Comparison of ENCODE assay signal across 19 mouse cellular contexts in the genomic region with DNA sequence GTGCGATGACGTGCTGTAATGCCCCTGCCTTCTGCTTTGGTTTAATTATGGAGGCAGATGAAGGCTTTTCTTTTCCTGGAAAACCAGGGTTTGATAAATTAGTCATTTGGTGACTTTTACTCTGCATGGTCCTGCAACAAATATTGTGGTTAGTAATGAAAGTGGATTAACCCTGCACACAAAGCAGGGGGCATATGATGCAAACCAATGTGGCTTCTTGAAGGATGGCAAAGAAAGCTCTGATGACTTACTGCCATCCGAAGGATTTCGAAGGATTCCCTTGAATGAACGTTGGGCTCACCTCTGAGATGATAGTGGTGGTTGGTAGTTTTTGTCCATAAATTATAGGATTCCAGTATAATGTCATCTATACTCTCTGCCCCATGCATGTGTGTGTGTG.
A peak's percentile ranks its signal among the peaks of the same experiment; 100 is the strongest.
DNase-seq lines count a peak whose midpoint lies in the region; ATAC-seq and TF ChIP-seq lines count a peak whose summit lies in the region.
"Had no signal": no experiment of that assay in that cellular context is flagged by ENCODE, and none has a peak within 500 bp of the region (broad histone marks: within the 10 kb centered on the region; RNA-seq: fewer than 3 reads in every experiment).

No protein-coding gene starts in this region.

- no peak overlapping the region for H3K27ac ChIP-seq in heart, embryonic 10.5 days

- peak; percentile 24 for DNase-seq in heart, adult 11 months
- DNase-seq in heart, embryonic 10.5 days (ENCODE audit: low spot score): no peak
- peak; percentile 86 for DNase-seq in Patski (ENCODE audit: low read depth, low spot score)
- DNase-seq in layer of hippocampus, adult 9-10 months (ENCODE audit: low spot score): no peak
- DNase-seq: adrenal gland, adult 2 months; adrenal gland, adult 8-10 months; adrenal gland, postnatal 10 days; adrenal gland, postnatal 14 days; adrenal gland, postnatal 25 days; adrenal gland, postnatal 36 days; B cell, adult 2 months; cerebellum, adult 11 months; cerebellum, adult 11-12 months; cerebellum, adult 18-20 months; cerebellum, adult 2 months had no signal

- POLR2A ChIA-PET in Patski (lab: Charles Lee): no interaction called here

- H3K9me3 ChIP-seq in heart, embryonic 10.5 days: no peaks in the 10 kb centered on the region

- H3K4me1 ChIP-seq in heart, embryonic 10.5 days: peaks cover 11% of the 10 kb centered on the region

- peak; percentile 59 for ATAC-seq in Patski
- ATAC-seq: activated CD4-positive, CD25-positive, alpha-beta regulatory T cell, adult 4 months; CD4-positive, CD25-positive, alpha-beta regulatory T cell, adult 4 months had no signal

- H3K27me3 ChIP-seq in heart, embryonic 10.5 days (ENCODE audit: insufficient read depth, poor library complexity, severe bottlenecking): 0 out of 2 replicates have a peak, but pooled peaks cover 3% of the 10 kb centered on the region
- H3K27me3 ChIP-seq in Patski: no peaks in the 10 kb centered on the region
- H3K27me3 ChIP-seq: CH12.LX had no signal

- CTCF ChIA-PET in Patski (lab: Charles Lee): interaction anchor here (1.0 to 1.5 kb wide), 2 partner anchors 9 to 151 kb away, joined by 3 read pairs; no protein-coding TSS in a partner anchor

- no peak for TF ChIP-seq CTCF in Patski (IDR thresholded peaks at IDR 0.05)

- WGBS in heart, embryonic 10.5 days: 92% methylated on average over 5 of the region's 5 CpGs

- no peak overlapping the region for H3K4me3 ChIP-seq in heart, embryonic 10.5 days

- H3K36me3 ChIP-seq in heart, embryonic 10.5 days: no peaks in the 10 kb centered on the region
- H3K36me3 ChIP-seq: G1E had no signal

- in situ Hi-C loops in Patski (cut with MboI; ENCODE audit: low pct_unique_long_range_greater_than_20kb): no loop called here

Comparison
In these comparisons a context has a peak if more than half of its experiments do, and no peak if none do; other contexts are left out.
1. DNase-seq: peak in heart, adult 11 months (single experiment) and Patski (single experiment); none in heart, embryonic 10.5 days (single experiment) and layer of hippocampus, adult 9-10 months (single experiment).